Mouse (Mus musculus) embryonic stem cell, embryonic (primary cell): Measurements from ENCODE around the gene Ncdn.

Experiments used
- CTCF ChIA-PET, 4 experiments: fragments of 300-600 bp in 2 of 4; fragments of 350-600 bp in 2 of 4; sonication (Branson Sonifier 250); formaldehyde crosslinking; loops; one replicate each; lab custom pipeline; 2022; ENCODE audit warnings: inconsistent platforms in 2 of 4; lab: Charles Lee
- POLR2A ChIA-PET, 4 experiments: fragments of 300-600 bp in 2 of 4; fragments of 350-600 bp in 2 of 4; sonication (Branson Sonifier 250); formaldehyde crosslinking; loops; one replicate each; lab custom pipeline; 2022; ENCODE audit warnings: antibody characterized with exemption in 4 of 4, inconsistent platforms in 1 of 4; lab: Charles Lee

Ncdn gene

DNA sequence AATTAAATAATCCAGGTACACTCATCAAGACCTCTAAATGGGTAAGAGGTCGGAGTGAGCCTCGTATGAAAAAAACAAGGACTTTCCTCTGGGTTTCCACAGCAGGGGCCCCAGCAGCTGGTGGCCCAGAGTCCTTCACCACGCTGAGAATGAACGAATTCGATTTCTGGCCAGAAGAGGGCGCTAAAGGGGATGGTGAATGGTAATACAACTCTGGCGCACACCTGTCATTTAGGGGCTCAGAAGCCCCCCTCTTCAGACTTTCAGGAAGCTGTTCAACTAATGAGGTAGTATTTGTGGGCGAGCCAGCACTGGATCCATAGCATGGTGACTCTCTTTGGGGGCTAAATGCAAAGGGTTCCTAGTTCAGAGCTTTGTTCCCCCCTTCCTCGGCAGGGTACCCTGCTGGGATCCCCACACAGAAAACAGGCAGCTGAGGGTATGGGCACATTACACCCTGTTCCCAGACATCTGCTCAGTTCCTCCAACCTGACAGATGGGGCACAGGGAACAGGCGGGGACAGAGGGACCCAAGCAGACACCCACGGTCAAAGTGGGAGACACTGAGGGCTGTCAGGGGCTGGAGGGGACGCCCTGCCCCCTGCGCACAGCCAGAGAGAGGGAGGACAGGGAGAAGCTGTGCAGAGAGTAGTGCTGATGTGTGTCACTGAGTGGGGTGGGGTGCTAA, 7.6 kb downstream of the Ncdn start:
- POLR2A ChIA-PET = interaction anchor here (0.6 to 2.8 kb wide), 17 partner anchors 8 to 275 kb away, joined by 3 to 14 read pairs (median 3); partner anchors contain the start of genes Tfap2e (in 2 of the 4), AU040320 (in 1 of the 4), Clspn (in 1 of the 4) and Ncdn (in 1 of the 4)
- CTCF ChIA-PET = interaction anchor here (0.6 to 4.3 kb wide), 32 partner anchors 8 to 373 kb away, joined by 3 to 42 read pairs (median 4); partner anchors contain the start of genes Tfap2e (in 3 of the 4), AU040320 (in 2 of the 4), Ncdn (in 2 of the 4) and 5730409E04Rik (in 1 of the 4)

DNA sequence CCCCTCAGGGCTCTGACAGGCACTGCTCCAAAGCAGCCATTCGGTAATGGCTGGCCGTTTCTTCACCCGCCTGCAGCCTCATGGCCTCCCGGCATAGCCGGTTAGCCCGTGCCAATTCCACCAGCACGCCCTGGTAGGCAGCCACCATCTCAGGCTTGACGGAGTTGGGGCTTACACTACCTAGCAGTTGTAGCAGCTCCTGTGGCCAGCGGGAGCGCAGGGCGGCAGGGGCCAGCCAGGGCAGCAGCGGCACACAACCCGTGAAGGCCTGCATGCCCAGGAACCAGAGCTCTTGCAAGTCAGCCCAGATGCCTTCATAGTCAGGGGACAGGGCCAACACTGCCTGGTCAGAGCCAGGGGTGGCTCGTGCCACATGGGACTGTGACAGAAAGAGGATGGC, 8.4 kb downstream of the Ncdn start:
- POLR2A ChIA-PET = interaction anchor here in 2 of 4 experiments (0.5 to 2.8 kb wide), 14 partner anchors 8 to 489 kb away, joined by 3 to 14 read pairs (median 4); partner anchors contain the start of genes Tfap2e (in 2 of the 2), AU040320 (in 1 of the 2), Clspn (in 1 of the 2) and Map7d1 (in 1 of the 2)

GRCm38 (mm10) chr4:126743713-126744112, 9.5 kb downstream of the Ncdn start:
- POLR2A ChIA-PET = interaction anchor here in 3 of 4 experiments (0.6 to 2.8 kb wide), 10 partner anchors 9 to 277 kb away, joined by 3 to 14 read pairs (median 4); partner anchors contain the start of genes AU040320 (in 2 of the 3), Ncdn (in 2 of the 3), 5730409E04Rik (in 1 of the 3) and Clspn (in 1 of the 3)
- CTCF ChIA-PET = interaction anchor here in 3 of 4 experiments (0.8 to 4.3 kb wide), 5 partner anchors 10 to 97 kb away, joined by 3 to 42 read pairs (median 21); partner anchors contain the start of genes AU040320 (in 1 of the 3) and Ncdn (in 1 of the 3)

More for the DNA sequence above, 8.4 kb downstream of the Ncdn start:
- CTCF ChIA-PET = interaction anchor here (0.7 to 4.3 kb wide), 27 partner anchors 9 to 188 kb away, joined by 3 to 42 read pairs (median 5); partner anchors contain the start of genes AU040320 (in 2 of the 4), Ncdn (in 2 of the 4), Tfap2e (in 2 of the 4) and 5730409E04Rik (in 1 of the 4)

- ChIA-PET CTCF (interaction anchor here in 2 of 4 experiments (0.6 to 4.2 kb wide), 6 partner anchors 11 to 346 kb away, joined by 3 to 21 read pairs (median 3); partner anchors contain the start of genes AU040320 (in 1 of the 2) and Ncdn (in 1 of the 2)), POLR2A (interaction anchor here in 3 of 4 experiments (0.6 to 5.8 kb wide), 9 partner anchors 9 to 186 kb away, joined by 3 to 46 read pairs (median 4); partner anchors contain the start of genes AU040320 (in 2 of the 3), Ncdn (in 2 of the 3) and Clspn (in 1 of the 3))
Observed at GRCm38 (mm10) chr4:126742976-126743375, 10.3 kb downstream of the Ncdn start.

DNA sequence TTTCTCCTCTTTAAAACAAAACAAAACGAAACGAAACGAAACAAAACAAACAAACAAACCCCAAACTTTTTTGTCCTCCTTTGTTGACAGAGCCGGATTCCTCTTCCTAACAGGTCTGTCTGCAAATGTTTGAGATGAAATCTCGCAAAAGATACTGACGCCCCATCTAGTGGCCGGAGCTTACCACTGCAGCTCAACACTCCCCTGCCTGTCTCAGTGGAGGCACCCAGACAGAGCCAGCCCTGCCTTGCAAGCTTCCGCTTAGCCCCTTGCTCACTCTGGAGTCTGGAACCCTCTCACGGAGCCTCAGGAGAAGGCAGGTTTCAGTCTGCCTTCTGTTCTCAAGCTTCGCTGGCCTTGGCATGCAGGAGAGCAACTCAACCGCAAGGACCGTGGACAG, 11.8 kb downstream of the Ncdn start:
- POLR2A ChIA-PET = interaction anchor here in 3 of 4 experiments (0.6 to 5.8 kb wide), 23 partner anchors 8 to 421 kb away, joined by 3 to 46 read pairs (median 3); partner anchors contain the start of genes Psmb2 (in 3 of the 3), AU040320 (in 2 of the 3), Ncdn (in 2 of the 3) and 5730409E04Rik (in 1 of the 3)
- CTCF ChIA-PET = interaction anchor here (0.5 to 3.9 kb wide), 45 partner anchors 8 to 645 kb away, joined by 3 to 48 read pairs (median 4); partner anchors contain the start of genes AU040320 (in 3 of the 4), Ncdn (in 3 of the 4), 5730409E04Rik (in 1 of the 4) and Clspn (in 1 of the 4)

GRCm38 (mm10) chr4:126739966-126740676, 13.1 kb downstream of the Ncdn start:
- ChIA-PET CTCF (interaction anchor here (0.5 to 3.9 kb wide), 41 partner anchors 9 to 704 kb away, joined by 3 to 48 read pairs (median 4); partner anchors contain the start of genes AU040320 (in 2 of the 4), Ncdn (in 2 of the 4) and 5730409E04Rik (in 1 of the 4)), POLR2A (interaction anchor here (0.6 to 5.8 kb wide), 20 partner anchors 12 to 464 kb away, joined by 3 to 46 read pairs (median 4); partner anchors contain the start of genes Psmb2 (in 4 of the 4), AU040320 (in 3 of the 4), Ncdn (in 3 of the 4) and Clspn (in 1 of the 4))

DNA sequence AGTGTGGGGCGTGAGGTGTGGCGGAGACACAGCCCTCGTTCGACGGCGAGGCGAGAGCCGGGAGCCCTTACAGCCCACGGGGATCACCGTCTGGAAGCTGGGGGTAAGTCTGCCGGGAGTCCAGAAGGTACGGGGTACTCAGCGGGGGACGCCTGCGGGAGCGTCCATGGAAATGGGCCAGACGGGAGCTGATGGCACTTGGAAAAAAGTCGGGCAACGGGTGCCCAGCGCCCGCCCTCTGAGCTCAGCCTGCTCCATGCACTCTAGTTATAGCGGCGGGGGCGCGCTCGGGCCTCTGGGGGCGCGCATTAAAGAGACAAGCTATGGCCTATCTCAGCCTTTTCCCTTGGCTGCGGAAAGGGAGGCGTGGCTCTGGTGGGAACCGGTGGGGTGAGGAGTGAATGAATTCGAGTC, 17.2 kb downstream of the Ncdn start, which contains the start of gene Tfap2e:
Gene Tfap2e, minus strand, starts transcription at position 240 of the 414 bp plus-strand sequence.
- ChIA-PET CTCF (interaction anchor here in 3 of 4 experiments (0.6 to 2.0 kb wide), 11 partner anchors 9 to 446 kb away, joined by 3 to 12 read pairs (median 3); partner anchors contain the start of genes AU040320 (in 1 of the 3), Ncdn (in 1 of the 3) and Psmb2 (in 1 of the 3)), POLR2A (interaction anchor here in 3 of 4 experiments (0.7 to 1.6 kb wide), 19 partner anchors 9 to 440 kb away, joined by 3 to 16 read pairs (median 3); partner anchors contain the start of genes Ncdn (in 3 of the 3), AU040320 (in 2 of the 3), Psmb2 (in 2 of the 3) and Sfpq (in 1 of the 3))

DNA sequence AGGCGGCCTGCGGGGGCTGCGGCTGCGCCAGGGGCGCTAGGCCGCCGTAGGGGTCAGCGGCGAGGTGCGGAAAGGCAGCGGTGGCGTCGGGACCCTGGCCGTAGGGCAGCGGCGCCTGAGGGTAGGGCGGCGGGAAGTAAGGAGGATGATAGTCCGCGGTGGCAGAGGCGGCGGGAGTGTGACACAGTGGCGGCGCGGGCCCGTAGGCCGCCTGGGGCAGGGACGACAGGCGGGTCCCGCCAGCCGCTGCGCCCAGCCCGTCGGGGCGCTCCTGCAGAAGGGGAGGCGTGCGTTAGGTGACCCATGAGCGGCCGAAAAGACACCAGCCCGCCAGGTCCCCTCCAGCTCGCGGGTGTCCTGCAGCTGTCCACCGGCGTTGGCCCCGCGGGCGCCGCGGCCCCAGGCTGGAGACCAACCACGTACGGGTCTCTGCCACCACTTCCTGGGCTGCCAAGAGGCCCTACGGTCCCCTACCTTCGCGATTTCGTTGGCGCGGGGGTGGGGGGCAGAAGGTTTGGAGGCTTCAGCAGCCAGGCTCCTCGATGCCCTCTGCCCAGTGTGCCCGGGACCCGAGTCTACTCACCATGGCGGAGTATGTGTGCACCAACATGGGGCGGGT, 17.7 kb downstream of the Ncdn start:
- ChIA-PET POLR2A (interaction anchor here in 3 of 4 experiments (0.7 to 1.6 kb wide), 11 partner anchors 9 to 439 kb away, joined by 3 to 16 read pairs (median 3); partner anchors contain the start of genes AU040320 (in 1 of the 3), Ncdn (in 1 of the 3), Psmb2 (in 1 of the 3) and Sfpq (in 1 of the 3)), CTCF (interaction anchor here in 2 of 4 experiments (0.9 to 2.0 kb wide), 8 partner anchors 10 to 136 kb away, joined by 3 to 12 read pairs (median 5); partner anchors contain the start of genes AU040320 (in 1 of the 2), Ncdn (in 1 of the 2) and Psmb2 (in 1 of the 2))

DNA sequence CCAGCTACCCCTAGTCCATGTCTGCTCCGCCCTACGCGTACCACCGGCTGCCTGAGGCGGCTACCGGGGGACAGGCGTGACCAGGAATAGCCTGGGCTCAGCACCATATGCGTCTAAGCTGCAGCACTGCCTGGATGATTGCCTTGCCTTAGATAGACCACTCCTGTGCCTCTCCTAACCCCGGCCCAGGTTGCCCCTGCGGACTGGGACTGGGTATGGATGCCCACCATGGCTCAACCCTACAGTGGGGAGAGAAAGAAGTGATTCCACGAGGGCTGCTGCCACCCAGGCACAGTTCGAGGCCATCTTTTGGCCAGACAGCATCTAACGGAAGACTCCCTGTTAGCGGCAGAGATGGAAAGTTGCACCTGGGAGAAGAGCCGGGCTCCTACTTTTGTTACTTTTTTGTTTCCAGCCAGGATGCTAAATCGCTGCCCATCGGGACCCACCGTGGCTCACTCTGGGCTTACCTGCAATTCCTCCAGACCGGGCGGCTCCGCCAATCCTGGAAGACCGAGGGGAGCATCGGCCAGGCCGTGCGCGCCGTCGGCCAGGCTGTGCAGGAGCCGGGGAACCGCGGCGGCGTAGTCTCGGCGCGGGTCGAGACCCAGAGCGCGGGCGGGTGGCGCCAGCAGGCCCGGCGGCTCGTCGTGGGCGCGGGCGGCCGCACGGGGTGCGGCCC, 18.4 kb downstream of the Ncdn start:
- CTCF ChIA-PET = interaction anchor here in 3 of 4 experiments (0.6 to 2.0 kb wide), 4 partner anchors 11 to 267 kb away, joined by 3 to 9 read pairs (median 4); partner anchors contain the start of gene Ago1 (in 1 of the 3)
- POLR2A ChIA-PET = interaction anchor here in 2 of 4 experiments (0.8 to 1.6 kb wide), 5 partner anchors 9 to 270 kb away, joined by 3 to 13 read pairs (median 3); partner anchors contain the start of gene Psmb2 (in 1 of the 2)

DNA sequence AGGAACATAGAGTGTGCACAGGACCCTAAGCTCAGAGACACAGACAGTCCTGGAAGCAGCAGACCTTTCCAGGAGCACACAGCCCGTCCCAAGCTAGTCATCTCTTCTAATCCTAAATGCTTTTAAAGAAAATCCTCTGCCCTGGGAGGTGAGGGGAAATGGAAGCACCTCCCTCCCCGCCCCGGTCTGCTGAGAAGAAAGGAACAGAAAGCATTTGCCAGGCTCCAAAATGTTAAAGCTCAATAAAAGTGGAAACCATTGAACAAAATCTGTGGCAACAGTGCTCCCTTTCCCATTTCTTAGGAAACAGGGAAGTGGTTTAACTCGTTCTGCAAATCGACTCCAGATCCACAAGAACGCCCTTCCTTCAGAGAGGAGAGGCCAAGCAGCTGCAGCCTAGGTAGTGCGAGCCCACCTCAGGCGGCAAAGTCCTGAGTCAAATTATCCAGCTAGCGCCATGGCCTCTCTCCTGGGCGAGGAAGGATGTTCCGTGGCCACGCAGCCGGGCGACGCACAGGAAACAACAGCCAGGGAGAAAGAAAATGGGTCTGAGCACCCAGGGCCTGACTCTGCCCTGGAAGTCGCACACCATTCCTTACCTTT, 19.1 kb downstream of the Ncdn start:
- CTCF ChIA-PET = interaction anchor here (0.6 to 2.4 kb wide), 7 partner anchors 11 to 1812 kb away, joined by 3 to 7 read pairs (median 4); partner anchors contain the start of genes AU040320 (in 1 of the 4) and Ago1 (in 1 of the 4)
- POLR2A ChIA-PET = interaction anchor here in 2 of 4 experiments (0.8 to 1.3 kb wide), 4 partner anchors 9 to 56 kb away, joined by 3 to 5 read pairs (median 4); partner anchors contain the start of gene Psmb2 (in 1 of the 2)

DNA sequence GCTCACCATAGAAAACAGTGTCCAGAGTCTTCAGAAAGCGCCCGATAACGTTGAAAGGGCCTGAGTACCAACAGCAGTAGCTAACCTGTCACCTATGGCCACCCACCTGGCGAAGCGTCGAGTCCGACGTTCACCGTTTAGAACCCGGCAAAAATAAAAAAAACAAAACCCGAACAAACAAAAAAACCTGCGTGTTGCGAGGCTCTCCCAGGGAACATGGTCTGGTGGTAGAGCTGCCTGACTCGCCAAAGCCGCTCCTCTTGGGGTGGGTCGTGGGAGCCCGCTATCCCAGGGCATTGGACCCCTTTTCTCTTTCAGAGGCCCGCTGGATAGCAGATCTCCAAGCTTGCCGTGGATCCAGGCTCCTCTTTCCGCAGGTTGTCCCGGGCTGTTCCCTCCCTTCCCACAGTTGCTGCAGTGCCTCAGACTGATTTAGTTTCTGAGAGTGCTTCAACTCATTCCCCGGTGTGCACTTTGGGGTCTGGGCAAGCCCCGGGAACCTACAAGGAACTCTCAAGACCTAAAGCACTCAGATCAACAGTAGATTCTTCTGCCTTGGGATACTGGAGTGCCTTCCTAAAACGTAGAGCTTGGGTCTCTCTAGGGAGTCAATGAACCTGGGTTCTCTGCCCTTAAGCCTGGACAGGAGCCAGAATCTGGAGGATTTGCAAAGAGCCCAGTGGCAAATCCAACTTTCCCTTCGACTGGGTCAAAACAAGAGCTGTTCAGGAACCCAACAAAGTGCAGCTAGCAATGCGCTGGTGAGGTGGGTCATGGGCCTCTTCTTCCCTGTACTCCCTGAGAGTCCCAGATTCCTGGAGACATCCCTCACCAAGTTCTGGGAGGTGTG, 20.5 kb downstream of the Ncdn start:
- POLR2A ChIA-PET = interaction anchor here in 3 of 4 experiments (0.6 to 2.6 kb wide), 13 partner anchors 9 to 865 kb away, joined by 3 to 12 read pairs (median 3); partner anchors contain the start of genes Psmb2 (in 2 of the 3), AU040320 (in 1 of the 3), Adprhl2 (in 1 of the 3) and Col8a2 (in 1 of the 3)
- CTCF ChIA-PET = interaction anchor here in 2 of 4 experiments (1.2 to 2.4 kb wide), 4 partner anchors 13 to 107 kb away, joined by 3 to 7 read pairs (median 4); partner anchors contain the start of gene AU040320 (in 1 of the 2)

- ChIA-PET CTCF (interaction anchor here in 3 of 4 experiments (0.9 to 2.4 kb wide), 3 partner anchors 13 to 108 kb away, joined by 4 to 7 read pairs (median 6); no protein-coding TSS in a partner anchor), POLR2A (interaction anchor here in 2 of 4 experiments (0.6 to 2.6 kb wide), 7 partner anchors 9 to 866 kb away, joined by 3 to 12 read pairs (median 4); partner anchors contain the start of genes AU040320 (in 1 of the 2), Ncdn (in 1 of the 2) and Psmb2 (in 1 of the 2))
Observed at GRCm38 (mm10) chr4:126732111-126732510, 21.1 kb downstream of the Ncdn start.

- CTCF ChIA-PET = interaction anchor here in 2 of 4 experiments (0.6 to 1.0 kb wide), 3 partner anchors 33 to 277 kb away, joined by 3 read pairs; no protein-coding TSS in a partner anchor
- POLR2A ChIA-PET = interaction anchor here in 2 of 4 experiments (1.2 to 2.8 kb wide), 5 partner anchors 10 to 30 kb away, joined by 3 to 11 read pairs (median 7); partner anchors contain the start of gene Psmb2 (in 2 of the 2)
Observed at GRCm38 (mm10) chr4:126707439-126707826, 45.8 kb downstream of the Ncdn start.
